Mouse (Mus musculus) liver, embryonic 16.5 days (tissue): ENCODE data around the gene Map4k2. TPM values are rescaled to one million over a fixed set of nuclear protein-coding genes. Genes with fewer than 3 reads are reported as not detected.

Experiments
- ATAC-seq: fragments of 200-750 bp; cut with Nextera tagmentation; 2 replicates; pipeline ENCODE4 v1.8.0; 2017; ENCODE audit warnings: low read depth, mild to moderate bottlenecking, moderate number of reproducible peaks, moderate library complexity
- H3K27ac ChIP-seq: fragments of 300-500 bp; sonication (generic); 2 replicates; pipeline ENCODE4 v1.5.1; 2014; ENCODE audit warnings: mild to moderate bottlenecking, low read length
- H3K27me3 ChIP-seq: fragments of 300-500 bp; sonication (generic); 2 replicates; pipeline ENCODE4 v1.6.1; 2014; ENCODE audit warnings: low read depth, low read length, mixed read lengths; ENCODE audit not compliant: control insufficient read depth, insufficient read depth
- H3K36me3 ChIP-seq: fragments of 300-500 bp; sonication (generic); 2 replicates; pipeline ENCODE4 v1.6.1; 2014; ENCODE audit warnings: mild to moderate bottlenecking; ENCODE audit not compliant: control insufficient read depth, insufficient read depth
- H3K4me1 ChIP-seq: fragments of 300-500 bp; sonication (generic); 2 replicates; pipeline ENCODE4 v1.6.1; 2014; ENCODE audit warnings: low read depth, low read length, mixed read lengths; ENCODE audit not compliant: control insufficient read depth
- H3K4me2 ChIP-seq: fragments of 300-500 bp; sonication (generic); 2 replicates; pipeline ENCODE4 v1.6.1; 2014; ENCODE audit warnings: low read depth, low read length, mixed read lengths
- H3K4me3 ChIP-seq: fragments of 300-500 bp; sonication (generic); 2 replicates; pipeline ENCODE4 v1.5.1; 2014; ENCODE audit warnings: low read depth, mild to moderate bottlenecking, low read length
- H3K9ac ChIP-seq: fragments of 300-500 bp; sonication (generic); 2 replicates; pipeline ENCODE4 v1.6.1; 2014; ENCODE audit warnings: low read depth, low read length
- H3K9me3 ChIP-seq: fragments of 300-500 bp; sonication (generic); replicated peaks from 2 replicates; pipeline ENCODE4 v1.6.1; 2016; ENCODE audit warnings: low read length; ENCODE audit not compliant: control insufficient read depth
- WGBS: fragments of 180-500 bp; shearing (Covaris S2); extraction: QIAGEN DNeasy Blood & Tissue Kit; methylation state at CpG from one replicate; pipeline ENCODE4 v1.1.7; 2014; ENCODE audit not compliant: insufficient replicate concordance; 5-methylcytosine and 5-hydroxymethylcytosine counted together
- polyA plus RNA-seq: library from polyadenylated mRNA; unstranded; fragments of >200 nt; fragmentation: Nextera tagmentation; extraction: Ambion mirVana; gene quantifications from 2 replicates; pipeline ENCODE4 v1.2.1, GENCODE M21; 2015

The Map4k2 gene
- polyA plus RNA-seq, 1 experiment from 2014 or later = 8.6 TPM

DNA sequence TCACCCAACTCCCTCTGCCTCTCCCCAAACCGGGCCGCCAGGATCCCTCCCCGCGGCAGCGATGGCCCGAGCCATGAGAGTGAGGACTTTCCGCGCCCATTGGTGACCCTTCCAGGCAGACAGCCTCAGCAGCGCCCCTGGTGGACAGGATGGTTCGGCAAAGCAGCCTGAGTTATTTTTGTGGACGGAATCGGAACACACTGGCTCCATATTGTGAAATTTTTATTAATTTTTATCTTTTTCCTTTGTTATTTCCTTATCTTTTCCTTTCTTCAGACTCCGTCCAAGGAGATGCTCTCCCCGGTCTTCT lies 35.3 kb downstream of the Map4k2 start:
- H3K9me3 ChIP-seq = no peaks in the 10 kb centered on the region
- no peaks in the 10 kb centered on the region for H3K27me3 ChIP-seq
- no peak overlapping the region for H3K9ac ChIP-seq
- H3K27ac ChIP-seq = no peak overlapping the region
- H3K4me2 ChIP-seq = no peak overlapping the region
- 80% methylated on average over 14 of the region's 14 CpGs for WGBS
- no peak overlapping the region for H3K4me3 ChIP-seq
- H3K36me3 ChIP-seq = peaks cover 75% of the 10 kb centered on the region
- ATAC-seq = no peak
- no peaks in the 10 kb centered on the region; the same call in 1 of the 2 replicates for H3K4me1 ChIP-seq

DNA sequence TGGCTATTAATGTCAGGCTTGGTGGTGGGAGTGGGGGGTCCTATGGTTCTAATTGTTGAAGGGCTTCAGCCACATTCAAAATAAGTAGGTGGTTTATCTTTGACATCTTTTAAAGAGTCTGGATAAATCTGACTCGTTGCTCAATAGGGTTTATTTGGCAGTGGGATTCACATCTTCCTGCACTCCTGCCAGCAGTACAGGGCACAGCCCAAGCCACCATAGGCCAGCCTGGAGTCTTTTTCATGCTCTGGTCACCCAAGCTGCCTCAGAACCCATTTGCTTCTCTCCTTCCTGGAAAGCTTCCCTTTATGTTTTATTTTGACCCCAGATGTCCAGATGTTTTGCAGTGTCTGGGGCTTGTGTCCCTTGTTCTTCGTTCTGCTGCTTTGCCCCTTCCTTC lies 35.7 kb downstream of the Map4k2 start:
- Histone ChIP-seq H3K9me3 (no peaks in the 10 kb centered on the region), H3K4me3 (no peak overlapping the region), H3K36me3 (peaks cover 70% of the 10 kb centered on the region), H3K4me2 (no peak overlapping the region), H3K27me3 (no peaks in the 10 kb centered on the region), H3K4me1 (no peaks in the 10 kb centered on the region; the same call in 1 of the 2 replicates), H3K27ac (no peak overlapping the region), H3K9ac (no peak overlapping the region)
- WGBS = 67% methylated on average over 2 of the region's 2 CpGs
- ATAC-seq = no peak

DNA sequence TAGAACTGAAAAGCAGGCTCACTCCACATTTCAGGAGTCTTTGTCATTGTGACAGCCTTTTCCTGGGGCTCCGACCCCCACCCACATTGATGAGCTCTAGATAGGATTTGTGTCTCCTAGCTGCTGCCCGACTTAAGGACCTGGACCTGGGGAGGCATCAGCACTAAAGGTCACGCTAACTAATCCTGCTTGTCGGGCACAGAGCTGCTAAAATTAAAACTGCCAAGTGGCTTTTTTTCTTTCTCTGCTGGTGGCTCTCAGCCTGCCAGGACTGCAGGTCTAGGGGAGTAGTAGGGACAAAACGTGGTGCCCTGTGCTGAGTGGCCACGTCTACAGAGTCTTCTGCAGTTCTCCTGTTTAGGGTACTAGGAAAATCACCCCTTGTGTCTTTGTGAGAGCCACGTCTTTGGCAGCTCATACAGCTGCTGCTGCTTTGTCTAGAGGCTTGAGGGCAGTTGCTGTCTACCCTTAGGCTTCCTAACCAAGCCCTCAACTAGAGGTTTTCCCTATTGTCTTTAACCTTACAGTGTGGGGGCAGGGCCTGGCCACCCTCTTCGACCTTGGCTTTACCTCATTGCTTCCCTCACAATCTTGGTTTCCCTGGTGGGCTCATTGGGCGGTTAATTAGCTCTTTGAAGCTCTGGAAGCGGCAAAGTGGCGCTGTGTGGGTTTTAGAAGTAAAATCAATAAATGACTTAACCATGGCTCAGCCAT lies 36.5 kb downstream of the Map4k2 start:
- ATAC-seq = no peak
- Histone ChIP-seq H3K4me3 (no peak overlapping the region), H3K27me3 (no peaks in the 10 kb centered on the region), H3K4me1 (no peaks in the 10 kb centered on the region; the same call in 1 of the 2 replicates), H3K36me3 (peaks cover 62% of the 10 kb centered on the region), H3K9me3 (no peaks in the 10 kb centered on the region), H3K4me2 (no peak overlapping the region), H3K27ac (no peak overlapping the region), H3K9ac (no peak overlapping the region)
- WGBS = 82% methylated on average over 11 of the region's 11 CpGs

DNA sequence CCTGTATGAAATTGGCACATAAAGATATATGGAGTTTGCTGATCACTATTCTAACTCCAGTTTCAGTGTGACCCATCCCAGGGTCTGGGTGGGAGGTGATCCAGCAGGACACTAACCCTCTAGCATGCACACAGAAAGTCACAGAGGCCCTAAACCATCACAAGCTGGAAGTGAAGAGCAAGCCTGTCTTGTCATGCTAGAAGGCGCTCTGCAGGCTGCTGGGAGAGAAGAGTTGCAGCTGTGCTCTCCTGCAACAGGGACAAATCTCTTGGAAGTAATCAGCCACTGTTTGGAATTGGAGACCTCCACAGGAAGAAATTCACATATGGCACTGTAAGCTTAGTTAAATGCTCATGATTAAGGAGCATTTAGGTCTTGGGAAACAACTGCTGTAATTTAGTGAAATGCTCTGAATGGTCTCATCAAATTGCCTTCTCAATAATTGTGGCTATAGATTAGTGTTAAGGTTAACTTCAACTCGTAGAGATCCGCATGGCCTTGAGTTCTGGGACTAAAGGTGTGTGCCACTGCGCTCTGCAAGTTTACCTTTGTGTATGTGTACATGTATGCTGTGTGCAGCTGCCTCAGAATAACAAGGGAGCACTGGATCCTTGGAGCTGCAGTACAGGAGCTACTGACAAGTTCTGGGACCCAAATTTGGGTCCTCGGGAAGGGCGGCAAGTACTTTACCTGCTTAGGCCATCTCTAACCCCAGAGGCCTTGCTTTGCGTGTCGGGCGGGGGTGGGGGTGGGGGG lies 39.7 kb downstream of the Map4k2 start:
- WGBS = 86% methylated on average over 9 of the region's 9 CpGs

DNA sequence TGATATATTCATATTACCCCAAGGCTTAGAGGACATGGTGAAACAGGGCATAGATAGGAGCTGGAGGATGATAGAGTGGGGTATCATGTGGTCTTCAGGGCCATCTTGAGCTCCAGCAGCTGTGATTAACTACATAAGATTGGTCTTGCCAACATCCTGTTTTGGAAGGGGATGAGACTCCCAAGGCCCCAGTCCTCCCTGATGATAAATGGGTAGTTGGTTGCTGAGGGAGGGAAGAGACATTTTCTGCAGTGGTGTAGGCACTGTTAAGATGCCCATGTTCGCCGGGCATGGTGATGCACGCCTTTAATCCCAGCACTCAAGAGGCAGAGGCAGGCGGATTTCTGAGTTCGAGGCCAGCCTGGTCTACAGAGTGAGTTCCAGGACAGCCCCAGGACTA lies 40.3 kb downstream of the Map4k2 start:
- Histone ChIP-seq H3K4me1 (no peaks in the 10 kb centered on the region; the same call in none of the 2 replicates), H3K9me3 (no peaks in the 10 kb centered on the region), H3K27ac (no peak overlapping the region), H3K4me2 (no peak overlapping the region), H3K36me3 (peaks cover 25% of the 10 kb centered on the region), H3K4me3 (no peak overlapping the region), H3K9ac (no peak overlapping the region), H3K27me3 (no peaks in the 10 kb centered on the region)
- WGBS = 70% methylated on average over 5 of the region's 5 CpGs
- ATAC-seq = no peak

More for the DNA sequence above, 39.7 kb downstream of the Map4k2 start:
- no peak overlapping the region for H3K9ac ChIP-seq
- no peaks in the 10 kb centered on the region; the same call in none of the 2 replicates for H3K4me1 ChIP-seq
- no peak for ATAC-seq
- H3K4me2 ChIP-seq = no peak overlapping the region
- no peaks in the 10 kb centered on the region for H3K9me3 ChIP-seq
- no peaks in the 10 kb centered on the region for H3K27me3 ChIP-seq
- peaks cover 32% of the 10 kb centered on the region for H3K36me3 ChIP-seq
- H3K4me3 ChIP-seq = no peak overlapping the region
- H3K27ac ChIP-seq = no peak overlapping the region

DNA sequence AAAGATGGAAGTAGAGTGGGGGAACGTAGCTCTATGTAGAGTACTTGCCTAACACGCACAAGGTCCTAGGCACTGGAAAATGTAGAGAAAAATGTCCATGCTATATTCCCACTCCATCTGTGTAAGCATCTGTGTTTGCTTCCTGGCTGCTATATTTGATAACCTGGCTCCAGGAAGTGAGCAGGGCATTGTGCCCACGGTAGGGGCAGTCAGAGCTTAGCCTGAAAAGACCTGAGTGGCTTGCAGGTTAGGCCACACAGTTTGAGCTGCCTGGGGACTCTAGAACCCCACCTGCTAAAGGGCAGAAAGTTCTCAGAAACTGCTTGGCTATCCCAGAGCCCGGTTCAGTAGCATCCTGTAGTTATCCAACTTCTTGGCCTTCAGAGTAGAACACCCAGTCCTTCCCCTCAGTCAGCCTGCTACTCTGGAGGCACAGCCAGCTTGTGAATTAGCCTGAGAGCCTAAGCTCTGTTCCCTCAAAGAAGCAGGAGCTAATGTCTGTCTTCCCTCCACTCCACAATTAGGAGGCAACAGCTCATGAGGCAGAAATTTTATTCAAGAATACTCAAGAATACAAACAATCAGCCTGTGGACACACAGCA lies 41.5 kb downstream of the Map4k2 start:
- no peaks in the 10 kb centered on the region; the same call in none of the 2 replicates for H3K4me1 ChIP-seq
- H3K4me3 ChIP-seq = no peak overlapping the region
- H3K4me2 ChIP-seq = no peak overlapping the region
- peaks cover 13% of the 10 kb centered on the region for H3K36me3 ChIP-seq
- no peak overlapping the region for H3K27ac ChIP-seq
- no peaks in the 10 kb centered on the region for H3K9me3 ChIP-seq
- no peaks in the 10 kb centered on the region for H3K27me3 ChIP-seq
- WGBS = 43% methylated on average over 4 of the region's 4 CpGs
- H3K9ac ChIP-seq = no peak overlapping the region
- no peak for ATAC-seq

DNA sequence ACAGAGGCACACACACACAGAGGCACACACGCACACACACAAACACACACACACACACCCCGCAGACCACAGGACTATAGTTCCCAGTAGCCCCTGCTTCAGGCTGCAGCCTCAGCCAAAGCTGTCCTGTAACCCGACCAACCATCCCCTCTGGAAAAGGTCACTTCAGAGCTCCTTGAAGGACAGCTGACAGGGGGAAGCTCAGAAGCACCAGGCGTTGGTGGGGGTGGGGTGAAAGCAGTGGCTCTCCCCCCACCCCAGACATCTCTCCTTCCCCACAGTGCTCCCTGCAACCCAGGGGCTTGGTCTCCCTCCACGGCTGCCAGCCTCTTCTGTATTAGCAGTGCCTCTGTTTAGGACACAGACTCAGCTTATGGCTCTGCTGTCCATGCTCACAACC lies 42.5 kb downstream of the Map4k2 start:
- 31% methylated on average over 5 of the region's 5 CpGs for WGBS
- no peak for ATAC-seq
- H3K4me3 ChIP-seq = no peak overlapping the region
- no peaks in the 10 kb centered on the region for H3K27me3 ChIP-seq
- H3K9me3 ChIP-seq = no peaks in the 10 kb centered on the region
- peaks cover 3% of the 10 kb centered on the region; the same call in 1 of the 2 replicates for H3K36me3 ChIP-seq
- H3K9ac ChIP-seq = no peak overlapping the region
- H3K4me2 ChIP-seq = no peak overlapping the region
- H3K27ac ChIP-seq = no peak overlapping the region
- no peaks in the 10 kb centered on the region; the same call in none of the 2 replicates for H3K4me1 ChIP-seq

DNA sequence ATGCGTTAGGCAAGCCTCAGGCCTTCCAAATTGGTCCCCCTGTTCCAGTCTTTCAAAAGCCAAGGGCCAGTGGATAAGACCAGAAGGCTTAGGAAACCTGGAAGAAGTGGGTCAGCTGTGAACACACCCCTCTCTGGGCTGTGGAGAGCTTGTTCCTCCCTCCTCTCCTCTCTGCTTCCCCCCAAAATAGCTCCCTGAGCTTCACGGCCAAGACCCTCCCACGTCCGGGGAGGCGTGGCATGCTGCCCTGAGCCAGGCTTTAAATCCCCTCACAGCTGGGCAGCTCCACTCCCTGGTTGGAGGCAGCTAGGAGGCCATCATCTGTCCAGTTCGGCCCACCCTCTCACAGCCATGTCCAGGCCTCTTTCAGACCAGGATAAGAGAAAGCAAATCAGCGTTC lies 43.2 kb downstream of the Map4k2 start, which contains the start of gene Pygm:
Gene Pygm (plus strand): TSS at position 272 of the 400 bp plus-strand sequence.
- Histone ChIP-seq H3K36me3 (no peaks in the 10 kb centered on the region), H3K4me1 (no peaks in the 10 kb centered on the region; the same call in none of the 2 replicates), H3K9ac (no peak within 1 kb of the TSS), H3K4me3 (no peak within 1 kb of the TSS), H3K27ac (no peak within 1 kb of the TSS), H3K9me3 (no peaks in the 10 kb centered on the region), H3K27me3 (no peaks in the 10 kb centered on the region), H3K4me2 (no peak within 1 kb of the TSS)
- 24% methylated on average over 7 of the region's 7 CpGs for WGBS
- ATAC-seq = 0 out of 2 replicates have a peak, but pooled peaks have one; percentile 19

DNA sequence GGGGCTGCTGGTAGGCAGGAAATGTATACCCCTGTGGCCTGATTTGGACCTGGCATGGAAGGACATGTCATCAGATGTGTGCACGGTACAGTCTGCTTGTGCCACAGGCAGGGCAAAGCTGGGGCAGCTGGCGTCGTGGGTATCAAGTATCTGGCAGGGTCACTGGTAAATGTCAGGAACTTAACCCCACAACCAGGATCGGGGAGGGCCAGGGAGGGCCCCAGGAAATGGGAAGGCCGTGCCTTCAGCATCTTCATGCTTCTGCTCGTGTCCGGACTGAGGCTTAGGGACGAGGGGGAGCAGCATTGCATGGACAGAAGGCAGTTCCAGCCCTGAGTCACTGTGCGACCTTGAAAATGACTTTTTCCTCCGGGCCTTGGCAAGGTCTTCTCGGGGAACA lies 44.0 kb downstream of the Map4k2 start:
- Histone ChIP-seq H3K9ac (no peak overlapping the region), H3K27me3 (no peaks in the 10 kb centered on the region; the same call in 1 of the 2 replicates), H3K4me3 (no peak overlapping the region), H3K4me2 (no peak overlapping the region), H3K36me3 (no peaks in the 10 kb centered on the region), H3K9me3 (no peaks in the 10 kb centered on the region), H3K27ac (no peak overlapping the region), H3K4me1 (peaks cover 6% of the 10 kb centered on the region)
- no peak for ATAC-seq
- 62% methylated on average over 11 of the region's 11 CpGs for WGBS
